Mouse (Mus musculus): Measurements from ENCODE around the gene Speg. TPM values are rescaled to one million over a fixed set of nuclear protein-coding genes. Genes with fewer than 3 reads are reported as not detected.

The Speg gene
- polyA plus RNA-seq, 1 experiment from 2014 or later, result 53.4 TPM

GRCm38 (mm10) chr1:75387469-75387928 lies 12.4 kb downstream of the Speg start:
- H3K4me3 ChIP-seq (ENCODE audit: control insufficient read depth in 1 of 2, insufficient read depth in 1 of 2, low read depth in 1 of 2, low read length in 2 of 2), result no peak overlapping the region
- peaks cover 42 to 73% of the 10 kb centered on the region in 2 experiments for H3K4me1 ChIP-seq (ENCODE audit: control insufficient read depth in 2 of 2, insufficient read depth in 2 of 2, low read length in 2 of 2)
- 33% methylated on average over 7 of the region's 7 CpGs for WGBS
- ATAC-seq (ENCODE audit: insufficient number of reproducible peaks, insufficient read depth, low FRiP score, low read depth), result no peak
- peak overlapping the region; percentile 55 for H3K9ac ChIP-seq (ENCODE audit: low read length)
- peak overlapping the region; percentile 47 for H3K4me2 ChIP-seq (ENCODE audit: low read length)
- peaks cover 22% of the 10 kb centered on the region for H3K27me3 ChIP-seq (ENCODE audit: control insufficient read depth, insufficient read depth, low read length)
- peak overlapping the region in 1 of 2 experiments; percentile 24; a peak in 1 of 4 replicates for H3K27ac ChIP-seq (replicated peaks in 1 of 2; ENCODE audit: control insufficient read depth in 1 of 2, insufficient read depth in 1 of 2, low read depth in 2 of 2, low read length in 2 of 2)
- peaks cover 51% of the 10 kb centered on the region for H3K36me3 ChIP-seq (ENCODE audit: control insufficient read depth, insufficient read depth, low read length)
- no peaks in the 10 kb centered on the region for H3K9me3 ChIP-seq (ENCODE audit: control insufficient read depth, low read length)

GRCm38 (mm10) chr1:75387929-75388897 lies 13.1 kb downstream of the Speg start:
- 18% methylated on average over 94 of the region's 94 CpGs for WGBS
- Histone ChIP-seq H3K27ac (replicated peaks in 1 of 2; ENCODE audit: control insufficient read depth in 1 of 2, insufficient read depth in 1 of 2, low read depth in 2 of 2, low read length in 2 of 2) (no peak overlapping the region; a peak in 1 of 4 replicates), H3K36me3 (ENCODE audit: control insufficient read depth, insufficient read depth, low read length) (peaks cover 52% of the 10 kb centered on the region), H3K27me3 (ENCODE audit: control insufficient read depth, insufficient read depth, low read length) (peaks cover 22% of the 10 kb centered on the region), H3K9me3 (ENCODE audit: control insufficient read depth, low read length) (no peaks in the 10 kb centered on the region), H3K9ac (ENCODE audit: low read length) (peak overlapping the region; percentile 55), H3K4me1 (ENCODE audit: control insufficient read depth in 2 of 2, insufficient read depth in 2 of 2, low read length in 2 of 2) (peaks cover 43 to 74% of the 10 kb centered on the region in 2 experiments), H3K4me2 (ENCODE audit: low read length) (peak overlapping the region; percentile 47), H3K4me3 (ENCODE audit: control insufficient read depth in 1 of 2, insufficient read depth in 1 of 2, low read depth in 1 of 2, low read length in 2 of 2) (peak overlapping the region in 1 of 2 experiments; percentile 12; a peak in 2 of 4 replicates)
- ATAC-seq (ENCODE audit: insufficient number of reproducible peaks, insufficient read depth, low FRiP score, low read depth), result 0 out of 2 replicates have a peak, but pooled peaks have one; percentile 1

- H3K4me2 ChIP-seq (ENCODE audit: low read length), result peak overlapping the region; percentile 47; the same call in 1 of the 2 replicates
- H3K9me3 ChIP-seq (ENCODE audit: control insufficient read depth, low read length), result no peaks in the 10 kb centered on the region
- H3K9ac ChIP-seq (ENCODE audit: low read length), result peak overlapping the region; percentile 55
- H3K36me3 ChIP-seq (ENCODE audit: control insufficient read depth, insufficient read depth, low read length), result peaks cover 52% of the 10 kb centered on the region
- no peak overlapping the region for H3K27ac ChIP-seq (replicated peaks in 1 of 2; ENCODE audit: control insufficient read depth in 1 of 2, insufficient read depth in 1 of 2, low read depth in 2 of 2, low read length in 2 of 2)
- H3K27me3 ChIP-seq (ENCODE audit: control insufficient read depth, insufficient read depth, low read length), result peaks cover 22% of the 10 kb centered on the region
- ATAC-seq (ENCODE audit: insufficient number of reproducible peaks, insufficient read depth, low FRiP score, low read depth), result no peak
- H3K4me1 ChIP-seq (ENCODE audit: control insufficient read depth in 2 of 2, insufficient read depth in 2 of 2, low read length in 2 of 2), result peaks cover 49 to 79% of the 10 kb centered on the region in 2 experiments
- 44% methylated on average over 23 of the region's 23 CpGs for WGBS
- H3K4me3 ChIP-seq (ENCODE audit: control insufficient read depth in 1 of 2, insufficient read depth in 1 of 2, low read depth in 1 of 2, low read length in 2 of 2), result no peak overlapping the region
These were observed 13.9 kb downstream of the Speg start for GRCm38 (mm10) chr1:75388898-75389515.

- ATAC-seq (ENCODE audit: insufficient number of reproducible peaks, insufficient read depth, low FRiP score, low read depth), result peak; percentile 74
- Histone ChIP-seq H3K9ac (ENCODE audit: low read length) (peak overlapping the region; percentile 68), H3K4me3 (ENCODE audit: control insufficient read depth in 1 of 2, insufficient read depth in 1 of 2, low read depth in 1 of 2, low read length in 2 of 2) (no peak overlapping the region), H3K4me1 (ENCODE audit: control insufficient read depth in 2 of 2, insufficient read depth in 2 of 2, low read length in 2 of 2) (peaks cover 25 to 50% of the 10 kb centered on the region in 2 experiments), H3K36me3 (ENCODE audit: control insufficient read depth, insufficient read depth, low read length) (peaks cover 72% of the 10 kb centered on the region), H3K4me2 (ENCODE audit: low read length) (peak overlapping the region; percentile 48), H3K27me3 (ENCODE audit: control insufficient read depth, insufficient read depth, low read length) (peaks cover 7% of the 10 kb centered on the region), H3K27ac (replicated peaks in 1 of 2; ENCODE audit: control insufficient read depth in 1 of 2, insufficient read depth in 1 of 2, low read depth in 2 of 2, low read length in 2 of 2) (peak overlapping the region; percentile 93 to 99), H3K9me3 (ENCODE audit: control insufficient read depth, low read length) (no peaks in the 10 kb centered on the region)
- WGBS, result 13% methylated on average over 9 of the region's 9 CpGs
These were observed 18.0 kb downstream of the Speg start for GRCm38 (mm10) chr1:75393139-75393538.

- 92% methylated on average over 3 of the region's 3 CpGs for WGBS
- no peak for ATAC-seq (ENCODE audit: insufficient number of reproducible peaks, insufficient read depth, low FRiP score, low read depth)
- peaks cover 67% of the 10 kb centered on the region for H3K36me3 ChIP-seq (ENCODE audit: control insufficient read depth, insufficient read depth, low read length)
- no peaks in the 10 kb centered on the region for H3K9me3 ChIP-seq (ENCODE audit: control insufficient read depth, low read length)
- peak overlapping the region; percentile 48 for H3K4me2 ChIP-seq (ENCODE audit: low read length)
- peak overlapping the region; percentile 93 to 99 for H3K27ac ChIP-seq (replicated peaks in 1 of 2; ENCODE audit: control insufficient read depth in 1 of 2, insufficient read depth in 1 of 2, low read depth in 2 of 2, low read length in 2 of 2)
- peaks cover 26 to 50% of the 10 kb centered on the region in 2 experiments for H3K4me1 ChIP-seq (ENCODE audit: control insufficient read depth in 2 of 2, insufficient read depth in 2 of 2, low read length in 2 of 2)
- peaks cover 5% of the 10 kb centered on the region for H3K27me3 ChIP-seq (ENCODE audit: control insufficient read depth, insufficient read depth, low read length)
- H3K9ac ChIP-seq (ENCODE audit: low read length), result peak overlapping the region; percentile 68
- no peak overlapping the region for H3K4me3 ChIP-seq (ENCODE audit: control insufficient read depth in 1 of 2, insufficient read depth in 1 of 2, low read depth in 1 of 2, low read length in 2 of 2)
These were observed 18.7 kb downstream of the Speg start for GRCm38 (mm10) chr1:75393846-75394245.

GRCm38 (mm10) chr1:75398761-75399402 lies 23.8 kb downstream of the Speg start:
- ATAC-seq (ENCODE audit: insufficient number of reproducible peaks, insufficient read depth, low FRiP score, low read depth), result peak; percentile 82
- peak overlapping the region; percentile 79 for H3K9ac ChIP-seq (ENCODE audit: low read length)
- no peaks in the 10 kb centered on the region for H3K27me3 ChIP-seq (ENCODE audit: control insufficient read depth, insufficient read depth, low read length)
- peaks cover 29 to 57% of the 10 kb centered on the region in 2 experiments for H3K4me1 ChIP-seq (ENCODE audit: control insufficient read depth in 2 of 2, insufficient read depth in 2 of 2, low read length in 2 of 2)
- 5% methylated on average over 9 of the region's 9 CpGs for WGBS
- peak overlapping the region; percentile 99 to 100 for H3K27ac ChIP-seq (replicated peaks in 1 of 2; ENCODE audit: control insufficient read depth in 1 of 2, insufficient read depth in 1 of 2, low read depth in 2 of 2, low read length in 2 of 2)
- peaks cover 64% of the 10 kb centered on the region for H3K36me3 ChIP-seq (ENCODE audit: control insufficient read depth, insufficient read depth, low read length)
- no peak overlapping the region for H3K4me3 ChIP-seq (ENCODE audit: control insufficient read depth in 1 of 2, insufficient read depth in 1 of 2, low read depth in 1 of 2, low read length in 2 of 2)
- H3K9me3 ChIP-seq (ENCODE audit: control insufficient read depth, low read length), result no peaks in the 10 kb centered on the region
- peak overlapping the region; percentile 82 for H3K4me2 ChIP-seq (ENCODE audit: low read length)

Measured in heart, embryonic 14.5 days (tissue).